Mouse (Mus musculus) adrenal gland, adult 8-10 months (tissue): ENCODE results near the gene Coq7. TPM values are rescaled to one million over a fixed set of nuclear protein-coding genes. Genes with fewer than 3 reads are reported as not detected.

Source experiments
- DNase-seq: peaks from one replicate; pipeline ENCODE4 v3.0.0; 2022
- total RNA-seq, 4 experiments: library from RNA; stranded (reverse); gene quantifications; 2 replicates each; pipeline ENCODE4 v1.2.4; 2022

The Coq7 gene
- total RNA-seq, 4 experiments from 2014 or later = 32.3 to 45.2 (median 36.3) TPM

DNA sequence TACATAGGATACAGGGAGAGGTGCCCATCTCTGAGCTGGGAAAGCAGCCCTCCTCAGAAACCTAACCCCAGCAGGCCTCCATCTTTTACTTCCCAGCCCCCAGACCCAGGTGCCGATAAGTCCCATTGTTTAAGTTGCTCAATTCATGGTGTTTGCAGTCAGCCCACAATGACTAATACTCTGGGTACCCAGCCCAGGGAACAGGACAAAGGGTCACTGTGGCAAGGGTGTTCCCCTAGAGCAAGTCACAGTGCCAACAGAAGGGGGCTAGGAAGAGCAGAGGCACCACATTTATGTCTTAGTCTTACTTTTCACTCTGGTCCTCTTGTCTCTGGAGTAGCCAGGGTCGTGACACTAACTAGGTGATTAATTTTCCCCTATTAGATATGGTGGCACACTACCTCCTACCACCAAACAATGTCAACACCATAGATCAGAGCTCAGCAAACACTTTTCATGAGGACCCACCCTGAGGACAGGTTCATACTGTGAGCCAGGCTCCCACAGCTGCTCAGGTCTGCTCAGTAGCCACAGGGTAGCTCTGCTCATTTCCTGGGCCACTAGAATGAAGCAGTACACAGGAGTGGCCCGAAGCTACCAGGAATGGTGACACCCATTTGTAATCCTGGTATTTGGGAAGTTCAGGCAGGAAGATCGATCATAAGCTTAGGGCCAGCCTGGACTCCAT is 38.1 kb downstream of the Coq7 start:
- DNase-seq = no peak

DNA sequence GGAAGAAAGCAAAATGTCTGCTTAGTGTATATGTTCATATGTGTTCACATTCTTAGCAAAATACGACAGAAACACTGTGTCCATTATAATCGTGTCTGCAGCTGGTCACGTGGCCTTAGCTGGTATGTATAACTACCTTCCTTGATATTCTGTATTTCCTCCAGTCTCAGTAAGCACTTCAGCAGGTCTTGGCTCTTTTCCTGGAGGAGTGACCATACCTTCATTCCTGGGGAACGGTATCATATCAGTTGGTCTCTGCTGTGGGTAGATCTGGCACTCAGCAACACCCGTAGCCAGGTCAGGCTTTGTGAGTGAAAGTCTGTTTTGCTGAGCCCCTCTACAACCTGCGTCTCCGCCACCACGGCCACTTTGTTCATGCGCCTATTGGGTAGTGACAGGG is 39.3 kb downstream of the Coq7 start:
- DNase-seq = no peak

DNA sequence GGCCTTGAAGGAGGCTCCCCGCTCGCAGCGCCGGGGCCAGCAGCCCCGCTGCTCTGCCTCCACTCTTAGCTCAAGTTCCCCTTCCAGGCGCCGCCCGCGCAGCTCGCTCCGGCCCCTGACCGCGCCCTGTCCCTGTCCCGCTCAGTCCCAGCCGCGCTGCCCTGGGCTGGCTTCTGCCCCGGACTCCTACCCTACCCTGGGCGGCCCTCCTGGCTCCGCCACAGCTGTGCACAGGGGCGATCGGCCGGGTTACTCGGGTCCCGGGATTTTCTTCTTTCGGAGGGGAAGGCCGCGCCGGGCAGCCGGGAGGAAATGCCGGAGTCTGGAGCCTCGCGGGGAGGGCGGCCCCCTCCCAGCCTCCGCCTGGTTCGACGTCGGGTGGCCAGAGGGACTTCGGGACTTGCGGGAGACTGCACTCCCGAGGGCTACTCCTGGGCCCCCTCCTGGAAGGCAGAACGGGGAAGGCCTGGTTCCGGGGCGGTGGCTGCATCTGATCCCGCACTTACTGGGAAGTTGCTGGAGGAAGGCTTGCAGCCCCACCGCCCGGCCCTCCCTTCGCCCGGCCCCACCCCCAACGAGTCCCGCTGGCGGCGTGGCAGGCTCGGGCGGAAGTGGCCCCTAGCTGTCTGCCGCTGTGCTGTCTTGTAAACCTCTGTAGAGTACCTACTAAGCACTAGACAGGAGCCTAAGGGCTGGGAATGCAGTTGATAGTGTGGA is 41.6 kb downstream of the Coq7 start, which contains the start of gene Itpripl2:
Gene Itpripl2 (minus strand): TSS at position 545 of the 717 bp plus-strand sequence.
- DNase-seq = peak; percentile 69

DNA sequence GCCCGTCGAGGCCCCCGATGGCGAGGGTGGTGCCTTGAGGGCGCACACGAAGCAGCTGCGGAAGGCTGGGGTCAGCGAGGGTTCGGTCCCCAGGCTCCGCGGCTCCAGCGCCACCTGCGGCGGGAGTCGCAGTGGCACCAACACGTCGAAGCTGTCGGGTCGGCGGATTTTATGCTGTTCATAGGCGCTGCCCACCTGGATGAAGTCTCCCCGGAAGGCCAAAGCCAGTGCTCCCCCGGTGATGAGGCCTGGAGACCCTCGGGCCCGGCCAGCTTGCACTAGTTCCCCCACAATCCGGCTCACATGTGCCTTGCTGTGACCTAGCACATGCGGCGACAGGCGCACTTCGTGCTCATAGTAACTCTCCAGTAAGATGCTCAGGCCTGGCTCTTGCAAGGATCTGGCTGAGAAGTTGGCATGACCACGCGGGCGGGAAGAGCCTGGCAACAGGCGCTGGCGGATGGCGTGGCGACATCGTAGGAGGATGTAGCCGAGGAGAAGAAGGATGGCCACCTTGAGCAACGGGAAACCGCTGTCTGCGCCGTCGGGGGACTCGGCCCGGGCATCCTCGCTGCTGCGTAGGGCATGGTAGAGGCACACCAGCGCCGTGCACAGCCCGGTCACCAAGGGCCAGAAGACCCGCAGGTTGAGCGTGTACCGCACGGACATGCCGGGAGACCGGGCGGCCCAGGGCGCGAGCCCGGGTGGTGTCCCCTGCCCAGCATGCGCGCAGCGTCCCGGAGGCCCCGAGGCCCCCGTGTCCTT is 42.3 kb downstream of the Coq7 start:
- peak; percentile 8 for DNase-seq

DNA sequence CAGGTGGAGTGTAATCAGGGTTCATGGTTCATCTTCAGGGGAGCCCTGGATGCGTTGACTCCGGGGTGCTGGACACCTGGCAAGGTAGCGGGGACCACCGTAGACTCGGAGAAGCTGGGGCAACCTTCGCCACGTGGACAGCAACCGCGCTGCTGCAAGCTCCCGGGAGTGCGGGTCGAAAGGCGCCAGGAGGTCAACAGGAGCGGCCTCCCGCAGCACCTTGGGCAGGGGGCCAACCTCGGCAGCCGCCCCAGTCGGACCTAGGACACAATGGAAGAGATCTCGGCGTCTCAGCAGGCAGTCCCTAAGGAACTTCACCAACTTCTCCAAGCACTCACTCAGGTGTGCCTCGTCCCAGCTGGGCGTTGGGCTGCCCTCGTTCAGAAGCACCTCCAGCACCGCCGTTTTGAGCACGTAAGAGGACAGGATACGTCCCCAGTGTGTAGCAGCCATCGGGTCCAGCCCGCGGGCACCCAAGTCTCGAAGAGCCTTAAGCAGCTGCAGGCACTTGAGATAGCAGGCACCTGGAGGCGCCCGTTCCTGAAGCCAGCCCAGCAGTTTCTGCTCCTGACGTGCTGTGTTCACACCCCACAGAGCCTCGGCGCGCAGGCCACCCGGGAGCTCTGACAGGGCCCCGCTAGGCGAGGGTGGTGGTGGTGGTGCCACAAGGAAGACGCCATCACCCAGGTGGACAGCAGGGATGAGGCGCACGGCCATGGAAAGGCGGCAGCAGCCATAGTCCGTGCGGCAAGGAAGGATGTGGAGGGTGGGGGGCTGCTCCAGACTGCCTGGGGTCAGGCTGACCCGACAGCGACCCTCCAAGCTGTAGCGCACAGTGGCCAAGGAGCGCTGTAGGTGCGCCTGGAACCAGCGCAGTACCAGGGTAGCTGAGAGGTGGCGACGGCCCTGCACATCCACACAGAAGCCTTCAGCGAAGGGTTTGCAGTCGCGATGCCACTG is 43.2 kb downstream of the Coq7 start:
- DNase-seq = no peak

DNA sequence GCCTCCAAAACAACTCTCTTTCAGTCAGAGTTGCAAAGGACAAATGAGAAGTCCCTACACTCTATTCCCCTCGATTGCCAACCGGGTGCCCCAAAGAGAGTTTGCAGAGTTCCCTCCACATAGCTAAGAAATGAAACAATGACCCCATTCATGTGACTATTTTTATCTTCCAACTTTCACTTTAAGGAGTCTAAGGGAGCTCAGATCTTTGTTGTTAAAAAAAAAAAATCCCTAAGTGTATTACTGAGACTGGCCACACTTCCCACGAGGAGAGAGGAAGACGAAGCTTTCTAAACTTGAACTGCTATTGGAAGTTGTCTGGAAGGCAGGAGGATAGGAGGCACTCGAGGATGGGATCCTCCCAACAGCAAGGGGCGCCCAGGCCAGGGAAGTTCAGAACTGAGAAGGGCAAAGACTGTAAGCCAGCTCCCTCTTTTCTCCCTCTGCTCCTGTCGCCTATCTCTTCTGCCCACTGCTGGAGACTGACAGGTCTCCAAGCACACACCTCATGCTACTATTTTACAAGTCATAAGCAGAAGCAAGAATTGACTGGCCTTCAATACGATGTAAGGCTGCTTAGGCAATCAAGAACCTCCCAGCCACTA is 45.0 kb downstream of the Coq7 start:
- DNase-seq = no peak

DNA sequence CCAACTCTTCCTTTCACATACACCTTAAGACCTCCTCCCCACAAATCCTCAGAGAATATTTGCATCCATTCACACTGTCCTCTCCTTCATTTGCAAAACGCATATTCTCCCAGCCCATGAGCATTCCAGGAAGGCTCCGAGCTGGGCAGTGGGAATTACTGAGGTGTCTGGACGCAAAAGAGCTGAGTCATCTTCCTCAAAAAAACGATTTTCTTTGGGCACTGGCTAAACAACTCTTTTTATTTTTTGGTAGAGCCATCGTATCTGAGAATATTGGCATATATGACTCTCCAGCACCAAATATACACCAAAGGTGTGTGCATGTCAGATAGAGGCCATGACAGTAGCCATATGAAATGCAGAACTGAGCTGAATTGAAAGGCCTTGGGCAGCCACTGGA is 46.2 kb downstream of the Coq7 start:
- no peak for DNase-seq

DNA sequence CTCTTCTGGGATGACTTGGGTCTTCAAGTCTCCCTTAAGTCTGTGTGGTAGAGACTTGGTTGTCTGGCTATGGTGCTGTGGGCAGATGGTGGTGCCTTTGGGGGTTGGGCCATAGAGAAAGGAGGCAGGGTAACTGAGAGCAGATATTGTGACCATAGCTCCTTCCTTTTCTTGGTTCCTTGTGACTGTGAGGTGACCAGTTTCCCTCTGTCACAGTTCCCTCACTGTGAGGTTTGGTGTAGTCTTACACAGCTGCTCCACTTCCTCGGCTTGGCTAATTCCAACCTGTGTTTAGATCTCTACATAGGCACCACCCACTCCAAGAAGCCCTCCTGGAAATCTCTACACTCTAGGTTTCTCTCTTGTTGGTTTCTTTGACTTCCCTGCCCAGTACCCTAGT is 49.2 kb downstream of the Coq7 start:
- DNase-seq = no peak

DNA sequence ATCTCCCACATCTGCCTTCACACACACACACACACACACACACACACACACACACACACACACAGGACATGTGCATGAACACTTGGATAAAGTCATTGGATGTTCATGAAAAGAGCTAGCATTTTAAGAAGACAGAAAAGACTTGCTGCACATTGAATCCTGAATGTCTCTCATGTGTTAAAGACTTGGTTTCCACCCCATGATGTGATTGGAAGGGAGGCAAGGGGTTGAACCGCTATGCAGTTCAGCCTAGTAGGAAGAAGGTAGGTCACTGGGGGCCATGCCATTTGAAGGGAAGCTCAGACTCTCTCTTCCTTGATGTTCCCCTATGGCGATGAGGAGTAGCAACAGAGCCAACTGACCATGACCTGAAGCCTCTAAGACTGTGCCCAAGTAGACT is 51.2 kb downstream of the Coq7 start:
- no peak for DNase-seq

DNA sequence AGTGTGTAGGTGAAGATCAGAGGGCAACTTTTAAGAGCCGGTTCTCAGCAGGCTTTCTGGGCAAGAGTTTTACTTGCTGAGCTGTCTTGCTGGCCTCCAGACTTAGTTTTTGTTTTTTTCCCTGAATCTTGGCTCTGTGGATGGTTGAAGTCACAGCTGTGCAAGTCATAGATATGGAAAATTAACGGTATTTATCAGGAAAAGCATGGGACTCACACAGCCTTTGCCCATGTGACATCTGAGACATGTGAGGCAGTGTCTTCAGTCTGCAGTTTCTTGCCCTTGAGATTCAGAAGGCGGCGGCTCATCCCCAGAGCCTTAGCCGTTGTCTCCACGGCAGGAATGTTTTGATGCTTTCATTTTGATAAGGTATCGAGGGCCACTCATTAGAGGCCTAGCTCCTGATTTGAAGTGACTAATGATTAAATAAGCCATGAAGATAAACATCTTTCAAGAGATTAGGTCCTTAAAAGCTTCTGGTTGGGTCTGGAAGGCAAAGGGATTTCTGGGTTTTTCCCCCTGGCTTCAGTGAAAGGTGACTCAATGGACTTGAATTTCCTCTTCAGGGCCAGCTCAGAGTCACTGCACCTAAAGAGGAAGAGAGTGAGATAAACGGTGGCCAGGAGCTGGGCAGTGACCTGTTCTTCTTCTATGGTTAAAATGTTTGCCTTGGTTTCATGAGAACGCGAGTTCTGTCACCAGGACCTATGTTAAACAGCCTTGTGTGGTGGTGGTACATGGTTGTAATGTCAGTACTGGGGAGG is 51.9 kb downstream of the Coq7 start:
- DNase-seq = no peak

DNA sequence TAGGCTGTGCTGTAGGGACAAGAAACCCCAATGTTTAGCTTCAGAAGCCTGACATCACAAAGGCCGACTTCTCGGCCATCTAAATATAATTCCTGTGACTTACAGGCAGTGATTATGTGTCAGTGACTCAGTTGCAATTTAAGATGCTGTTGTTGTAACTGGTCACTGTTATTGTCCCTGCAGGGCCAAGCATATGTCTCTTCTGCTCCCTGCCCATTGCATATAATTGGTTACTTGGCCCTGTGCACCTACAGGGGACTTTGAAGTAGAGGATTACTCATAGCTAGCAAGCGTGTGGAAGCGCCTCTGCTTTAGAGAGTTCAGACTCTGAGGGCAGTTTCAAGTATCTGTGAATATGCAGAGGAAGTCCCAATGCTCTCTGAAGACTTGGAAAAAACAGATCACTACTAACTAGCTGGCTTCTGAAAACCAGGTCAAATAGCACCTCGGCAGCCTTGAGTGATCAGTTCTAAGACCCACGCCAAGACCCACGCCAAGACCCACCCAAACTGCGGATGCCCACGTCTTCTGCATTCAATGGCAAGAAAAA is 52.9 kb downstream of the Coq7 start:
- DNase-seq = no peak

DNA sequence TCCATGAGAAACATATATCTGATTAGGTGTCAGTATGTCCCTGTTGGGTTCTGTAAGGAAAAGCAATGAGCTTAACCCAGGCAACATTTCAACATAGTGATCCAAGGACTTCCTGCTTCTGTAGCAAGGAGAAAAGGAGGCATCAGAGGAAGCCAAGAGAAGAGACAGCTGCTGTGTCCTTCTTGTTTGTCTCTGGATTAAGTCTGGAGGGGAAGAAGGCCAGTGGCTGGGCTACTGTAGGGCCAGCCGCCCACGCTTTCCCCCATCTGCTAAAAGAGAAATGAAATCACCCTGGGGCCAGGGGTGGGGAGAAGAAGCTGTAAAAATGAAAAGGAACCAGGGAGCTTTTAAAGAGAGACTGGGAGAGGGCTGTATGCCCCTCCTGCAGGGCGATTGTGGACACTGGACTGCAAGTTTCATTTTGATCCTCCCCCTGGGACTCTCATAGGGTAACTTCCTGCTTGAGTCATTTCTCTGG is 54.3 kb downstream of the Coq7 start:
- DNase-seq = no peak

DNA sequence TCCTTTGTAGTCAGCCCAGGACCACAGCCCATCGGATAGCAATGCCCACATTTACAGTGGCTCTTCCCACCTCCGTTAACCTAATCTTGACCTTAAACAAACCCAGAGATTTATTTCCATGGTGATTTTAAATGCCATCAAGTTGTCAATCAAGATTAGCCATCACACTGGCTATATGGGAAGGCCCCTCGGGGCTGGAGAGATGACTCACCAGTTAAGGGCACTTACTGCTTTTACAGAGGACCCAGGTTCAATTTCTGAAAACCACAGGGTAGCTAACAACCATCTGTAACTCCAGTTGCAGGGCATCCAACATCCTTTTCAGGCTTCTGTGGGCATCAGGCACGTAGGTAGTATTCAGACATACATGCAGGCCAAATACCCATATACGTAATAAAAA is 56.7 kb downstream of the Coq7 start:
- DNase-seq = no peak

DNA sequence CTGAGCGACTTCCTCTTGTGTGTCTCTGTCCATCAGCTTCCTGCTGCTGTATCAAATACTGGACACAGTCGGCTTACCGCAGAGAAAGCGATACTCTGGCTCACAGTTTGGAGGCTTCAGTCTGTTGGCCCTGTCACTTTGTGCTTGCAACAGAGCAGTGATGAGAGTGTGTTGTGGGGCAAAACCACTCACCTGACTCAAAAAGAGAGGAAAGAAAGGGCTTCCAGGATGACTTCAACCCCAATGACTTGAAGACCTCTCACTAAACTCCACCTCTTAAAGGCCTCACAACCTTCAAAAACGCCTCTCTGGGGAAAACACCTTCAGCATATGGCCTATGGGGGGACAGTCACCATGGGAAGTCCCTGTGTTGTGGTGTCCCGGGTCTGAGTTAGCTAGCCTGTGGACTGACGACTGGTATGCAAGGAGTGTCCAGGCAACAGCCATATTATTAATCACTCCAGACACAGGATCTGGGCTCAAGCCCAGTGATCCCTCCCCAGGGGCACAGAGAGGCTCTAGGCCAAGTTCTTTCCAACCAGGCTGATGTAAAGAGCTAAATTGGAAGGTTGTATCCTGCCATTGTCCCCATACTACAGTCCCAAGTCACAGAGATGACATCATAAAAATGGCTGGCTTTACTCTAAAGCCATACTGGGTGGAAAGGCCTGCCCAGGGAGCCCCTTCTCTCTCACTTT is 58.0 kb downstream of the Coq7 start:
- no peak for DNase-seq

DNA sequence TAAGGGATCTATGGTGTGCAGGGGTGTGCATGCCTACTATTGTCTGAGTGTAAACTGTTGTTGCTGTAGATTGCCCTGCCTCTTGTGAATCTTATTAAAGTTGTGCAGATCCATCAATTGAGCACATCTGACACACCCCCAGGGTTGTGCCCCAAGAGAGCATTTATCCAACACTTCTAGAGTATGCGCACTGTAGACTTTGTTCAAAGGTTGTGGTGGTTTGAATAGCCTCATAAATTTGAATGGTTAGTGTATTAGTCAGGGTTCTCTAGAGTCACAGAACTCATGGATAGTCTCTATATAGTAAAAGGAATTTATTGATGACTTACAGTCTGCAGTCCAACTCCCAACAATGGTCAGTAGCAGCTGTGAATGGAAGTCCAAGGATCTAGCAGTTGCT is 60.3 kb downstream of the Coq7 start:
- DNase-seq = no peak

DNA sequence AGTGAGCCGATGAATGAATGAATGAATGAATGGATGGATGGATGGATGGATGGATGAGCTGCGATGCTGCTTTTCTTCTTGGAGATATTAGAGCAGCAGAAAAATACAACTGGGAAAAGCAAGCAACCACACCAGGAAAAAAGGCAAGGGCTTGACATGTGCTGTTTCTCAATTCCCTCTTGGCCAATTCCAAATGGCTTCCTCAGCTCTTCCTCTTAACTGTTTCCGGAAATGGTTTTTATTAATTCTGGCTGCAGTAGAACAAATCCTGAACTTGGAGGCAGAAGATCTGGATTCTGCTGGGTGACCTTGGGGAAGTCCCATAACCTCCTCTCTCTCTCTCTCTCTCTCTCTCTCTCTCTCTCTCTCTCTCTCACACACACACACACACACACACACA is 65.1 kb downstream of the Coq7 start:
- no peak for DNase-seq

DNA sequence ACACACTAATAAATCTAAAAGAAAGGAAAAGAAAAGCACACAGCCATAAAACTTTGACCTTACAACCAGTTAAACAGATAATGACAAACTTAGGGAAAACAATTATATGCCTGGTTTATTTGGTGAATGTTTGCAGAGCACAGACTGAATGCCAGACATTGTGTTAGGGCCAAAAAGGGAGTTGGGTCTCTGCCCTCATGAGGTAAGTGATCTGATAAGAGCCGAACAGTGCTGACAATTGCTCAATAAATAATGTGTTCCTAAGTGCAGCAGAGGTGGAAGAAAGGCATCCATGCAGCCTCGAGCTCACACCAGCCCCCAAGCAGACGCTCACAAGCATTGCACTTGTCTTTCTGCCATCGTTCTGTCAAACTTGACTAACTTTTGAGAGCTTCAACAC is 68.7 kb downstream of the Coq7 start:
- no peak for DNase-seq

DNA sequence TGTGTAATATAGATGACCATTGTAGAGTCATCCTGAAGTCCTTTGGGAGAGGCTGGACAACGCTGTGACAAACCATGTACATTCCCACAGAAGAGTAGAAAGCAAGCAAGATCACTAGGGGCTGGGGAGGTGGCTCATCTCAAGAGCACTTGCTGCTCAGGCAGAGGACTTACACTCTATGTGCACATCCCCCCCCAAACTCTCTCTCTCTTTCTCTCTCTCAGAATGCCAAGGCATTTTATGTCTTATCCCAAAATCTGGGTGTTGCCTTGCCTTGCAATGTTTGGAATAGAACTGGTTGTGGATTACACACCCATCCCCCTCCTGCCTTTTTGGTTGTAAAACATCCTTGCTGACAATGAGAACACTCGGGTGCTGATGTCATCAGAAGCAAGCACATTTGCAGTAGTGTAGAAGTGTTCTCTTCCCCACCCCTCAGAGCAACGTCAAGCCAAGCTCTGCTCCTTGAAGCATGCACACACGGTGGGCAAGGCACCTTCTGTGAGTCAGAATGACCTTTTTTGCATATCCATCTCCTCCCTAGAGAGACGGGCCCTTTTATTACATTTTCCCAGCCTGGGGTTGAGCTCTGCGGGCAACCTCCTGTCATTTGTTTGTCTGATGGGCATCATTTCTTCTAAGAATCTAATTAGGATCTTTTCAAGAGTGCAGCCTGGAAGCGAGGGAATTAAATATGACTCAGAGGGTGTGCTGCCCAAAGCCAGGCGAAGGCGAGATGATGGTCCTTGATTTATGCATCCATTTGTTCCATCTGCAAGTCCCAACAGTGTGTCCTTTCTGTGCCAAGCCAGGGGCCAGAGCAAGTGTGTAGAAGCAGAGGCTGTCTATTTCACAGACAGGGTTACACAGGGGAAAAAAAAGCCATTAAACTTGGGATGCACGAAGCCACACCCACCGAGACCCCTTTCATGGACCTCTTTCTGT is 70.1 kb downstream of the Coq7 start:
- DNase-seq = no peak
